Mouse (Mus musculus) small intestine, adult 2 months (tissue): ENCODE results near the gene Glis3. TPM values are rescaled to one million over a fixed set of nuclear protein-coding genes. Genes with fewer than 3 reads are reported as not detected.

Experiments
- H3K27ac ChIP-seq: fragments of 200-500 bp; 2 replicates; pipeline ENCODE4 v1.5.1; 2012; ENCODE audit warnings: low read depth, low read length, control low read depth, inconsistent platforms; ENCODE audit not compliant: insufficient read depth
- H3K27me3 ChIP-seq: fragments of 200-500 bp; 2 replicates; pipeline ENCODE4 v1.6.1; 2012; ENCODE audit warnings: mild to moderate bottlenecking, moderate library complexity, low read length, inconsistent platforms; ENCODE audit not compliant: control insufficient read depth, insufficient read depth
- H3K36me3 ChIP-seq: fragments of 200-500 bp; 2 replicates; pipeline ENCODE4 v1.6.1; 2012; ENCODE audit warnings: mild to moderate bottlenecking, low read length, control low read depth, inconsistent platforms; ENCODE audit not compliant: control insufficient read depth, insufficient read depth
- H3K4me1 ChIP-seq: fragments of 200-500 bp; 2 replicates; pipeline ENCODE4 v1.6.1; 2012; ENCODE audit warnings: low read length, inconsistent platforms, mixed read lengths; ENCODE audit not compliant: control insufficient read depth, insufficient read depth, insufficient read length
- H3K4me3 ChIP-seq: fragments of 200-500 bp; 2 replicates; pipeline ENCODE4 v1.5.1; 2012; ENCODE audit warnings: low read depth, mild to moderate bottlenecking, control low read depth, inconsistent platforms, low read length, moderate library complexity
- CTCF ChIP-seq: fragments of 200-500 bp; IDR thresholded peaks from 2 replicates; pipeline ENCODE4 v1.5.1; 2012; ENCODE audit warnings: low read depth, mild to moderate bottlenecking, control low read depth, inconsistent platforms, low read length, moderate library complexity, mixed read lengths; ENCODE audit not compliant: insufficient replicate concordance, insufficient read length; ENCODE audit errors: extremely low read depth
- POLR2A ChIP-seq: fragments of 200-500 bp; IDR thresholded peaks from 2 replicates; pipeline ENCODE4 v1.6.1; 2012; ENCODE audit warnings: low read depth, mild to moderate bottlenecking, control low read depth, inconsistent platforms, low read length, moderate library complexity
- WGBS: fragments of 180-500 bp; shearing (Covaris S2); methylation state at CpG from one replicate; pipeline ENCODE4 v1.1.7; 2018; 5-methylcytosine and 5-hydroxymethylcytosine counted together
- polyA plus RNA-seq: library from polyadenylated mRNA; depleted of rRNA; stranded (reverse); fragments of >200 nt; gene quantifications from 2 replicates; pipeline ENCODE4 v1.2.3, GENCODE M21; 2012

Gene Glis3
- polyA plus RNA-seq, 1 experiment = 1.6 TPM

DNA sequence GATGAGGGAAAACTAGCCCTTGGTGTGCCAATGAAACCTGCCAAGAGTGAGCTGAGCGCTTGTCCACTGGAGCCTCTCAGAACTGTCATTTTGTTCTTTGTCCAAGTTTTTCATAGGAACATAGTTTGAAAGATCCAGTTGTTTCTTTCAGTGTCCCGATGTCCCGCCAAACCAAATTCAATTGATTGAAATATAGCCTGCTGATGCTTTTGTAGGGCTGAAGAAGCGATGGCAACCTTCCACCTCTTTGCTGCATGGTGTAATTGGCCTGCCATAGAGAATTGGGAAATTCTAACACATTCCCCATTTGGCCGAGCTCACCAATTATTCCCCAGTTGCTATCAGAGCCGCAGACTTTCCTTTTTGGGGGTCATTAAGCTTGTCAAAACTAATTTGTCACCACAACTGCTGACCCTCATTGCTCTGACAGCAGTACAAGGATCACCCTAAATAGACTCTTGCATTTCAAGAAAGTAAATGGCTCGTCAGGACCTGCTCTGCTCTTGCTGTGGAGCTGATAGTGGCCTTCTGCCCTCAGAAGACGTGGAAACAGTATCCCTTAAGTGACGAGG is 299.1 kb downstream of the Glis3 start:
- H3K27me3 ChIP-seq = no peaks in the 10 kb centered on the region
- H3K4me3 ChIP-seq = no peak overlapping the region
- no peaks in the 10 kb centered on the region for H3K4me1 ChIP-seq
- no peaks in the 10 kb centered on the region for H3K36me3 ChIP-seq
- WGBS = 85% methylated on average over 9 of the region's 9 CpGs
- TF ChIP-seq CTCF = no peak
- TF ChIP-seq POLR2A = no peak
- no peak overlapping the region for H3K27ac ChIP-seq

DNA sequence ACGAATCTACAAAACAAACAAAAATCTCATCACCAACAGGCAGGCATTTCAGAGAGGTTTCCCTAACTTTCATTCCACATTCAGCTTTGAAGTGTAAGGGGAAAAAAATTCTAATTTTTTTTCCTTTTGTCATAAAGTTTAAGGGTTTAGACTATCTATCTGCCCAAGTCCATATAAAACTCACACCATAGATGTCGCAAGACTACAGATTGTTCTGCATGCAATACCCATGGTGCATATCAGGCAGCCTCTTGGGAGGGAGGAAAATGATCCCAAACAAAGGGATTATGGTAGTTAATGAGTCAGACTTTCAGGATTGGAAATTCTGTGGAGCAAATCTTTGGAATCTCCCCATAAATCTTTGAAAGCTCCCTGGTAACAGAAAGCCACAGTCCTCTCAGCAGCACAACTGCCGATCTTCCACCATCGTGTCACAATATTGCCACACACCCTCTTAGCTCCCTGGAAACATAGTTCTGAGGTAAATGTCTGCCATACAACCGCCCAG is 302.0 kb downstream of the Glis3 start:
- WGBS = 70% methylated on average over 5 of the region's 5 CpGs
- Histone ChIP-seq H3K4me1 (no peaks in the 10 kb centered on the region), H3K27me3 (no peaks in the 10 kb centered on the region), H3K36me3 (no peaks in the 10 kb centered on the region), H3K4me3 (no peak overlapping the region), H3K27ac (no peak overlapping the region)
- TF ChIP-seq CTCF (no peak), POLR2A (no peak)

DNA sequence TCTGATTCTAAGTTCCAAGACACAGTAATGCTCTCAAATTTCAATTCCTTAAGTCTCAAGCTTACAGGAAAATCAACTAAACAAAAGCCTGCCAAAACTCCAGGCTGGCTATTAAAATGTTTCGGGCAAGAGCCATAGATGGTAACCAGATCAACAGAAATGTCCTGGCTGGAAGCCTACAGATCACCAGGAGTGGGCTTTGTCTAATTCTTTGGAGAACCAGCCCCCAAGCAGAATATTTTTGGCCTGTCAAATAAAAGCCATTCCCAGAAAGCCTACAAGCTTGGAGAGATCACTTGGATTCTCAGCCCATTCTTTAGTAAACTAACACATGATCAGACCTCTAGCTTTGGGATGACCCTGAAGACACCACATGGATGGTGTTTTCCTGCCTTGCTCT is 303.5 kb downstream of the Glis3 start:
- Histone ChIP-seq H3K36me3 (no peaks in the 10 kb centered on the region), H3K4me3 (no peak overlapping the region), H3K4me1 (no peaks in the 10 kb centered on the region), H3K27ac (no peak overlapping the region), H3K27me3 (no peaks in the 10 kb centered on the region)
- TF ChIP-seq POLR2A (no peak), CTCF (no peak)
- WGBS = 73% methylated on average over 1 of the region's 1 CpGs

DNA sequence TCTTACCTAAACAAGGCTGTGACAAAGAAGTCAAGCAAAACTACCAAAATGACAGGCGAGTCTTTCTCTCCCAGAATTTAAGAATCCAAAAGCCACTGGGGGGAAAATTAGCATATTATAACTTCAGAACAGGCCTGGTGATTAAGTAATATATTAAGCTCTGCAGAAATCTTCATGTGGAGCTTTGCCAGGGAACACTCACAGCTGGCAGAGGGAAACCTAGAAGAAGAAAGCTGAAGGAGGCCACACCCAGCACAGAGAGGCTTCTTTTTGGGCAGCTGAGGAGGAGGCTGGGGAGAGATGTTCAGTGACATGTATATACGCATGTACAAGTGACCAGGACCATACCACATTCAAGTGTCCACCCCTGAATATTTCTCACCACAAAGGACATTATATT is 304.1 kb downstream of the Glis3 start:
- WGBS = 70% methylated on average over 2 of the region's 2 CpGs
- no peak for TF ChIP-seq POLR2A
- TF ChIP-seq CTCF = no peak
- no peak overlapping the region for H3K4me3 ChIP-seq
- no peak overlapping the region for H3K27ac ChIP-seq
- no peaks in the 10 kb centered on the region for H3K4me1 ChIP-seq
- no peaks in the 10 kb centered on the region for H3K36me3 ChIP-seq
- no peaks in the 10 kb centered on the region for H3K27me3 ChIP-seq

DNA sequence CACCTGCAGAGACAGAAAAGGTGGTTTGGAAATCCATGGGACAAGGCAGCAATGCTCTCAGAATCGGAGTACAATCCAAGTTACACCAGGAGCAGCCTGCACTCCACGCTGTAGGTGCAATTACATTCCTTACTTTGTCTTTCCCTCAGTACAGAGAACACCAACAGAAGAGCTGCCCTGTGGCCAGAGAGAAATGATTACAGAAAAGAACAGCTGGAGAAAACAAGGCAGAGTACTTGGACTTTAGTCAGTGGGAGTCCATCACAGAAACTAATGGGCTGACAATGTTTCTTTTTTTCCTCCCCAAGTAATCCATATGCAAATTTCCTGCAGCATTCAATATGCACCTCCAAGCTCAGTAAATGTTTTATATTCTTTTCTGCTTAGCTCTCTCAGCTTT is 305.4 kb downstream of the Glis3 start:
- Histone ChIP-seq H3K36me3 (no peaks in the 10 kb centered on the region), H3K4me1 (no peaks in the 10 kb centered on the region), H3K27me3 (no peaks in the 10 kb centered on the region), H3K27ac (no peak overlapping the region), H3K4me3 (no peak overlapping the region)
- WGBS = 57% methylated on average over 2 of the region's 2 CpGs
- TF ChIP-seq CTCF (no peak), POLR2A (no peak)

DNA sequence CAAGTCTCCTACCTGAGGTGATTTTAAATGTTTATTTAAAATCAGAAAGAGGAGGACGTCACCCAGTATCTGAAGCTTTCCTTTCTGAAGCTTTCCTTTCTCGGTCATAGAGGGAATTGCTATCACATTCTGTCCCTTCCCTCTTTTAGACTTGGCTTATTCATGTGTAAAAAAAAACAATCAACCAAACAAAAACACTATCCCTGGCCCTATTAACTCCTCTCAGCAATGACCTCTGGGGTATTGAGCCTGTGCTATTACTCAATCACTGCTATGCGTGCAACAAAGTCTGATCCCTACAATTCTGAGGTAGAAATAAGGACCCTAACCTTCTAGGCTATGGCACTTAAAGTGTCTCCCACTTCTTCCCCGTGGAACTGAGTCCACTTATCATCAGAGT is 311.7 kb downstream of the Glis3 start:
- WGBS = 60% methylated on average over 4 of the region's 4 CpGs
- TF ChIP-seq CTCF (no peak), POLR2A (no peak)

DNA sequence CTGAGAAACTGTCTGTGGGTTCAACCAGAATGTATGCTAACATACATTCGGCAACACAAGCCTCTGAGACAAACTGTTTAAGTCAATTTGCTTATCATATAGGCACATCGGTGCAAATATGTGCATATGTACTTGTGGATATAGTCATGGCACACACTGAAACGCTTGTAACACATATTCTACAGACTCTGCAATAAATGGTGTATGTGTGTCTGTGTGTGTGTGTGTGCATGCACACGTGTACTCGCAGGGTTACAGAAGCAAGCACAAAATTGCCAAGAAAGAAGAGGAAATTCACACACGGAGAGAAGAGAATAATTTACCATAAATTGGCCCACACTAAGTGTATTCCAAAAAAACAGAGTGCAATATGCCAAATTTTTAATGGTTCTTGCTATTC is 312.6 kb downstream of the Glis3 start:
- H3K4me3 ChIP-seq = no peak overlapping the region
- H3K36me3 ChIP-seq = no peaks in the 10 kb centered on the region

More for the DNA sequence above, 311.7 kb downstream of the Glis3 start:
- Histone ChIP-seq H3K4me3 (no peak overlapping the region), H3K36me3 (no peaks in the 10 kb centered on the region), H3K4me1 (no peaks in the 10 kb centered on the region), H3K27me3 (no peaks in the 10 kb centered on the region), H3K27ac (no peak overlapping the region)

More for the DNA sequence above, 312.6 kb downstream of the Glis3 start:
- Histone ChIP-seq H3K27me3 (no peaks in the 10 kb centered on the region), H3K4me1 (no peaks in the 10 kb centered on the region), H3K27ac (no peak overlapping the region)
- WGBS = 90% methylated on average over 6 of the region's 6 CpGs
- TF ChIP-seq POLR2A (no peak), CTCF (no peak)
